Mouse (Mus musculus): ENCODE data around the gene Ocm.

- no peak for TF ChIP-seq SIN3A (IDR thresholded peaks at IDR 0.05; ENCODE audit: low read length)
- TF ChIP-seq POLR2A (IDR thresholded peaks at IDR 0.05; ENCODE audit: low read depth, low read length): no peak
- no peak for TF ChIP-seq CTCF (conservative IDR thresholded peaks at IDR 0.05 in 1 of 2, IDR thresholded peaks at IDR 0.05 in 1 of 2; ENCODE audit: low read depth in 2 of 2, low read length in 2 of 2)
- no peak for TF ChIP-seq USF2 (conservative IDR thresholded peaks at IDR 0.05; ENCODE audit: low read depth, low read length)
Observed at GRCm38 (mm10) chr5:144053450-144053849, 27.0 kb upstream of the Ocm start.

Measured in CH12.LX (cell line).